In genomic region chr11:88438659-88439058, GRCm38 (mm10) we compare ENCODE assay signal across 16 mouse cellular contexts.
DNase-seq lines count a peak whose midpoint lies in the region; ATAC-seq and TF ChIP-seq lines count a peak whose summit lies in the region.
"Had no signal": no experiment of that assay in that cellular context is flagged by ENCODE, and none has a peak within 500 bp of the region (broad histone marks: within the 10 kb centered on the region; RNA-seq: fewer than 3 reads in every experiment).

No protein-coding gene starts in this region.

- no peaks in the 10 kb centered on the region for H3K27me3 ChIP-seq in heart, embryonic 11.5 days (ENCODE audit: control insufficient read depth, insufficient read depth, low read length)
- no peaks in the 10 kb centered on the region for H3K27me3 ChIP-seq in heart, embryonic 13.5 days (replicated peaks)
- H3K27me3 ChIP-seq in hindbrain, embryonic 14.5 days (ENCODE audit: control insufficient read depth, insufficient read depth, low read length), result no peaks in the 10 kb centered on the region
- H3K27me3 ChIP-seq: liver, embryonic 13.5 days; neural tube, embryonic 13.5 days had no signal

- intact Hi-C loops in gastrocnemius, postnatal 14 days (cut with DNase I; ENCODE audit: low total_unique reads), result no loop called here
- intact Hi-C loops in left cerebral cortex, adult 2 months (cut with DNase I), result no loop called here

- DNase-seq in heart, adult 11 months, result peak; percentile 93
- DNase-seq in gastrocnemius, postnatal 14 days, result peak; percentile 19
- DNase-seq in hindbrain, embryonic 14.5 days (ENCODE audit: low spot score), result no peak
- no peak for DNase-seq in thymus, postnatal 14 days
- no peak for DNase-seq in left cerebral cortex, adult 2 months (ENCODE audit: extremely low spot score in 1 of 2, low spot score in 2 of 2)
- DNase-seq: adrenal gland, postnatal 25 days; cerebellum, postnatal 10 days; kidney, adult 11 months; kidney, postnatal 36 days; left cerebral cortex, postnatal 4 days; liver, embryonic 13.5 days; lung, postnatal 10 days had no signal

- H3K4me2 ChIP-seq in heart, embryonic 11.5 days, result no peak overlapping the region
- H3K4me2 ChIP-seq in heart, embryonic 13.5 days, result no peak overlapping the region
- H3K4me2 ChIP-seq in hindbrain, embryonic 14.5 days (replicated peaks), result no peak overlapping the region
- H3K4me2 ChIP-seq: liver, embryonic 13.5 days; neural tube, embryonic 13.5 days had no signal

- no peak for TF ChIP-seq CTCF in left cerebral cortex, adult 2 months (IDR thresholded peaks at IDR 0.05)

- no peak overlapping the region for H3K9ac ChIP-seq in heart, embryonic 11.5 days (ENCODE audit: low read depth, low read length)
- peak overlapping the region; percentile 30; the same call in 1 of the 2 replicates for H3K9ac ChIP-seq in heart, embryonic 13.5 days
- H3K9ac ChIP-seq in hindbrain, embryonic 14.5 days, result no peak overlapping the region
- H3K9ac ChIP-seq: liver, embryonic 13.5 days; neural tube, embryonic 13.5 days had no signal

- 73% methylated on average over 3 of the region's 3 CpGs for WGBS in heart, embryonic 11.5 days (ENCODE audit: insufficient replicate concordance)
- 66% methylated on average over 3 of the region's 3 CpGs for WGBS in heart, embryonic 13.5 days
- WGBS in hindbrain, embryonic 14.5 days, result 84% methylated on average over 3 of the region's 3 CpGs

- ATAC-seq in heart, embryonic 11.5 days (replicated peaks; ENCODE audit: insufficient number of reproducible peaks, low FRiP score, low TSS enrichment), result no peak
- ATAC-seq in heart, embryonic 13.5 days (ENCODE audit: extremely low read depth, insufficient number of reproducible peaks, low FRiP score, low TSS enrichment), result no peak
- ATAC-seq in hindbrain, embryonic 14.5 days (ENCODE audit: low FRiP score), result no peak
- ATAC-seq: CD4-positive, CD25-positive, alpha-beta regulatory T cell, adult 4 months had no signal

- no peaks in the 10 kb centered on the region for H3K9me3 ChIP-seq in heart, embryonic 11.5 days (replicated peaks; ENCODE audit: control insufficient read depth, low read length)
- H3K9me3 ChIP-seq in heart, embryonic 13.5 days, result no peaks in the 10 kb centered on the region
- H3K9me3 ChIP-seq in hindbrain, embryonic 14.5 days (ENCODE audit: control insufficient read depth, low read length), result no peaks in the 10 kb centered on the region
- H3K9me3 ChIP-seq: liver, embryonic 13.5 days; neural tube, embryonic 13.5 days had no signal

- H3K4me1 ChIP-seq in heart, embryonic 11.5 days (ENCODE audit: control insufficient read depth, insufficient read depth, low read length), result peaks cover 48% of the 10 kb centered on the region
- peaks cover 72% of the 10 kb centered on the region for H3K4me1 ChIP-seq in heart, embryonic 13.5 days
- peaks cover 66% of the 10 kb centered on the region for H3K4me1 ChIP-seq in hindbrain, embryonic 14.5 days (replicated peaks; ENCODE audit: control insufficient read depth, insufficient read depth, low read length)

- no peak overlapping the region for H3K27ac ChIP-seq in heart, embryonic 11.5 days (ENCODE audit: low read depth, low read length)
- H3K27ac ChIP-seq in heart, embryonic 13.5 days (replicated peaks), result peak overlapping the region; percentile 65
- 0 out of 2 replicates have a peak overlapping the region, but pooled peaks have one; percentile 18 for H3K27ac ChIP-seq in hindbrain, embryonic 14.5 days
- H3K27ac ChIP-seq in left cerebral cortex, adult 2 months, result no peak overlapping the region
- H3K27ac ChIP-seq: liver, embryonic 13.5 days; neural tube, embryonic 13.5 days had no signal

- H3K36me3 ChIP-seq in heart, embryonic 11.5 days (ENCODE audit: control insufficient read depth, insufficient read depth, low read length), result no peaks in the 10 kb centered on the region
- peaks cover 5% of the 10 kb centered on the region for H3K36me3 ChIP-seq in heart, embryonic 13.5 days
- H3K36me3 ChIP-seq in hindbrain, embryonic 14.5 days (replicated peaks; ENCODE audit: control insufficient read depth, insufficient read depth), result no peaks in the 10 kb centered on the region
- H3K36me3 ChIP-seq: liver, embryonic 13.5 days; neural tube, embryonic 13.5 days had no signal

- no peak overlapping the region for H3K4me3 ChIP-seq in heart, embryonic 11.5 days (ENCODE audit: low read depth, low read length)
- no peak overlapping the region for H3K4me3 ChIP-seq in heart, embryonic 13.5 days
- H3K4me3 ChIP-seq in hindbrain, embryonic 14.5 days (replicated peaks; ENCODE audit: low read length), result no peak overlapping the region
- no peak overlapping the region for H3K4me3 ChIP-seq in left cerebral cortex, adult 2 months
- H3K4me3 ChIP-seq: liver, embryonic 13.5 days; neural tube, embryonic 13.5 days had no signal

Comparison
In these comparisons a context has a peak if more than half of its experiments do, and no peak if none do; other contexts are left out.
1. H3K27ac ChIP-seq: peak in heart, embryonic 13.5 days (single experiment) and hindbrain, embryonic 14.5 days (single experiment); none in heart, embryonic 11.5 days (single experiment) and left cerebral cortex, adult 2 months (single experiment).
2. DNase-seq: peak in heart, adult 11 months (single experiment) and gastrocnemius, postnatal 14 days (single experiment); none in hindbrain, embryonic 14.5 days (single experiment), thymus, postnatal 14 days (single experiment) and left cerebral cortex, adult 2 months (0 of 2).